Mouse (Mus musculus) forebrain, embryonic 10.5 days (tissue): ENCODE data around the gene Tmem86a. TPM values are rescaled to one million over a fixed set of nuclear protein-coding genes. Genes with fewer than 3 reads are reported as not detected.

Source experiments
- DNase-seq: peaks from one replicate; pipeline ENCODE4 v3.0.0-alpha.2; 2017; ENCODE audit warnings: low spot score; ENCODE audit errors: extremely low spot score
- H3K27ac ChIP-seq: fragments of 300-500 bp; sonication (generic); 2 replicates; pipeline ENCODE4 v1.5.1; 2016; ENCODE audit warnings: mild to moderate bottlenecking
- H3K27me3 ChIP-seq: fragments of 300-500 bp; sonication (generic); 2 replicates; pipeline ENCODE4 v1.6.1; 2016; ENCODE audit warnings: mild to moderate bottlenecking; ENCODE audit not compliant: poor library complexity, severe bottlenecking
- H3K36me3 ChIP-seq: fragments of 300-500 bp; sonication (generic); replicated peaks from 2 replicates; pipeline ENCODE4 v1.6.1; 2016; ENCODE audit warnings: mild to moderate bottlenecking, moderate library complexity
- H3K4me1 ChIP-seq: fragments of 300-500 bp; sonication (generic); 2 replicates; pipeline ENCODE4 v1.6.1; 2016
- H3K4me3 ChIP-seq: fragments of 300-500 bp; sonication (generic); 2 replicates; pipeline ENCODE4 v1.5.1; 2016; ENCODE audit warnings: mild to moderate bottlenecking, moderate library complexity
- H3K9me3 ChIP-seq: fragments of 300-500 bp; sonication (generic); 2 replicates; pipeline ENCODE4 v1.6.1; 2016; ENCODE audit warnings: mild to moderate bottlenecking, moderate library complexity
- WGBS: fragments of 180-500 bp; shearing (Covaris S2); methylation state at CpG from one replicate; pipeline ENCODE4 v1.1.7; 2016; 5-methylcytosine and 5-hydroxymethylcytosine counted together
- polyA plus RNA-seq: library from polyadenylated mRNA; unstranded; fragments of >200 nt; fragmentation: Nextera tagmentation; extraction: Ambion mirVana; gene quantifications from 2 replicates; pipeline ENCODE4 v1.2.1, GENCODE M21; 2016

The Tmem86a gene
- polyA plus RNA-seq, 1 experiment from 2014 or later, result 10.5 TPM

DNA sequence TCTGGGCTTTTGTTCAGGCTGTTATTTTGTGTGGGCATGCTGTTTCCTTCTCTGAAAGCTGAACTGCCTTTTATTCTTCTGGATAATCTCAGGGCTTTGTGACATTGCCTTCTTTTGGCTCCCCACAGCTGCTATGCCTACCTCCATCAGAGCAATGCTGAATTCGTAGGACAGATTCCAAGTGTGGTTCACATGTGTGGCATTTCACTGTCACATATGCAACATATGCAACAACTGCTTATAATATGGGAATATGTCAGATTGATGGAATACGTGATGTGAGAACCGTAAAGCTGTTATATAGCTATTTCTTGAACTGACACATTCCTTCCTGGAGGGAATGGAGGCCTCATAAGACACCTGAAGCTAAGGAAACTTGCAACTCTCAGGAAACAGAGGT is 16.5 kb downstream of the Tmem86a start:
- H3K4me1 ChIP-seq, result no peaks in the 10 kb centered on the region
- H3K27me3 ChIP-seq, result no peaks in the 10 kb centered on the region
- no peaks in the 10 kb centered on the region for H3K9me3 ChIP-seq
- no peak for DNase-seq
- H3K4me3 ChIP-seq, result no peak overlapping the region
- 83% methylated on average over 3 of the region's 3 CpGs for WGBS
- no peaks in the 10 kb centered on the region for H3K36me3 ChIP-seq
- H3K27ac ChIP-seq, result no peak overlapping the region

DNA sequence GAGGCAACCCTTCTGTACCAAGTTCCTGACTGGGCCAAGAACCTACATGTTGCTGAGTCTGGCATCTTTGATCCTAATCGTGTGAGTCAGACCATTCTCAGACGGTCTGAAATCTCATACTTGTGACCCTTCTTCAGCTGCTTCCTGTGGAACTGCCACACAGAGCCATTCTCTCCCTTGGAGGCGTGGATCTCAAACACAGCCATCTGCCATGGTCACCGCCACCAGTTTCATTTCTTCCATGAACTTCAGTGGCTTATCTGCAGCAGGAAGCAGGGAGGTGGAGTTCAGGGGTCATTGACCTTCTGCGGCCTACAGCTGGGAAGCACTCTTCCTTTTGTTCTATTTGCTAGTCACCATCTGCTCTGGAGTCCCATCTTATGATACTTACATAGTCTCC is 17.5 kb downstream of the Tmem86a start:
- H3K4me1 ChIP-seq, result no peaks in the 10 kb centered on the region
- no peak for DNase-seq
- no peak overlapping the region for H3K27ac ChIP-seq
- no peaks in the 10 kb centered on the region for H3K27me3 ChIP-seq
- H3K4me3 ChIP-seq, result no peak overlapping the region
- WGBS, result 72% methylated on average over 5 of the region's 5 CpGs
- H3K9me3 ChIP-seq, result no peaks in the 10 kb centered on the region
- no peaks in the 10 kb centered on the region for H3K36me3 ChIP-seq

DNA sequence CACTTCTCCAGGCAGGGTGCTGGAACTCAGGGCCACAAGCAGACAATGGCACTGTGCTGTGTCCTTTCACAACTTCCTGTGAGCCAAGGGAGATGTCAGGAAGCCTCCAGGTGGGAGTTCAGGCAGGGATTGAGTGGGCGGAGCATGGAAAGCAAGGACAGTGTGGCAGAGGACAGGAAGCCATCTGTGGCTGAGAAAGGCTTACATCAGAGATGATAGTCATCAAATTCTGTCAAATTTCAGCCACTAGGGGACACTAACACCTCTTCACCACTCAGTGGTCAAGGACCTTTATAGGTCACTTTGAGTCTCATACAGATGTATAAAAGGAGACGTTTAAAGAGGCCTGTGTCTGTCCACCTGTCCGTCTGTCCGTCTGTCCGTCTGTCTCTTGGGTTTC is 22.1 kb downstream of the Tmem86a start:
- 78% methylated on average over 5 of the region's 5 CpGs for WGBS
- Histone ChIP-seq H3K27me3 (no peaks in the 10 kb centered on the region), H3K4me1 (peaks cover 14% of the 10 kb centered on the region), H3K27ac (no peak overlapping the region), H3K36me3 (no peaks in the 10 kb centered on the region), H3K4me3 (no peak overlapping the region), H3K9me3 (no peaks in the 10 kb centered on the region)
- no peak for DNase-seq

DNA sequence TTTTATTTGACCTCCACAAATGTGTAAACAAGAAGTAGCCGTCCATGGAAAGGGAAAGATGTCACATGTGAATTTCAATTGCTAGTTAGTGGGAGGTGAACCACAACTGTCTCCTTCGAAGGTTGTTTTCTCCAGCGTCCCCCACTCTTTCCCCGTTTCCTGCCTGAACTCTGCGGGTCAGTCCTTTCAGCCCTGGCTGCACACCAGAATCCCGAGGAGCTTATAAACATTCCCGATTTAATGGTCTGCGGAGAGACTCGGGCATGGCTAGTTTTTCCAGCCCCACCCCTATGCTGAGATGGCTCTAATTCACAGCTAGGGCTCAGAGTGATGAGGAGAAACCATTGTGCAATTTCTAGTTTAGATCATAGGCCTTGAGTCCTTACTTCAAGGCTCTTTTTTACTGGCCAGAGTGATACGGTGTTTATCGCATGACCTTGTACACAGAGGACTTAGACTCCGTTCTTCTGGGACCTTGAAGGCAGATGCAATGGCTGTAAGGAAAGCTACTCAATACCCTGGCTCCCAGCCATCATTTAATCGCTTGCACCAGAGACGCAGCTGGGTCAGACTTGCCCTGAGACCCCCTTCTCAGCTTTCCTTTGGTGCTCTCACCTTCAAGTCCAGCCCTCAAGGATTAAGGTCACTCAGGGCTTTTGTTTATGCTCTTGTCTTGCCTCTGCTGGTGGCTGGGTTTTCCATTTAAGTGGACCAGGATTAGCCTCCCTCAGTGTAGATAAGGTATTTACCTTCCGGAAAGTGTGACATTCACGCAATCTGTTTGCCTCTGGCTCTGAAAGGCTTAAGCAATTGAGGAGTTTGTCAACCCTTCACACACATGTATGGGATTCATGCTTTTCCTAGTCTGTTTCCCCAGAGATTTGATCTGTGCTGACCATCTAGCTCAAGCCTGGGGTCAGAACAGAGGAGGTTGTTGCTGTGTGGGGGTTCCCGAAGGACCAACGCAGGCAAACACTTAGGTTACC is 23.4 kb downstream of the Tmem86a start:
- H3K9me3 ChIP-seq, result no peaks in the 10 kb centered on the region
- no peak overlapping the region for H3K27ac ChIP-seq
- no peak for DNase-seq
- no peak overlapping the region for H3K4me3 ChIP-seq
- no peaks in the 10 kb centered on the region for H3K27me3 ChIP-seq
- peaks cover 14% of the 10 kb centered on the region for H3K4me1 ChIP-seq
- H3K36me3 ChIP-seq, result no peaks in the 10 kb centered on the region
- WGBS, result 61% methylated on average over 18 of the region's 18 CpGs

DNA sequence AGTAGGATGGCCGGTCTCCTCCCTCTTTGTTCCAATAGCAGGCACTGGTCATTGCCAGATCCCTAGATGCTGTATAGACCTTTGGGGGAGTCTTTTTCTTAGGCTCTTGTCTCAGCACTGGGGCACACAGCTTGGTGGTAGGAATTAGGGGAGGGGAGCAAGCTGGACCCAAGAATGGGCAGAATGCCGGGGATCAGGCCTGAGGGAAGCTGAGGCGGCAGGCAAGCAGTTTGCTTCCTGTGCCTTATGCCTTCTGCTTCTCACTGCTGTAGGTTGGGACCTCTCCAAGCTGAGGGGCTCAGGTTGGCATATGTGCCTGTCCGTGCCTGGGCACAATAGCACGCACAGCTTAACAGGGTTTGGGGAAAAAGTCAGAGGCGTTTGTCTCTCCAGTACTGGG is 25.8 kb downstream of the Tmem86a start:
- H3K4me1 ChIP-seq, result peaks cover 14% of the 10 kb centered on the region
- DNase-seq, result no peak
- no peaks in the 10 kb centered on the region for H3K27me3 ChIP-seq
- H3K36me3 ChIP-seq, result no peaks in the 10 kb centered on the region
- WGBS, result 80% methylated on average over 6 of the region's 6 CpGs
- no peak overlapping the region for H3K27ac ChIP-seq
- H3K9me3 ChIP-seq, result no peaks in the 10 kb centered on the region
- no peak overlapping the region for H3K4me3 ChIP-seq

DNA sequence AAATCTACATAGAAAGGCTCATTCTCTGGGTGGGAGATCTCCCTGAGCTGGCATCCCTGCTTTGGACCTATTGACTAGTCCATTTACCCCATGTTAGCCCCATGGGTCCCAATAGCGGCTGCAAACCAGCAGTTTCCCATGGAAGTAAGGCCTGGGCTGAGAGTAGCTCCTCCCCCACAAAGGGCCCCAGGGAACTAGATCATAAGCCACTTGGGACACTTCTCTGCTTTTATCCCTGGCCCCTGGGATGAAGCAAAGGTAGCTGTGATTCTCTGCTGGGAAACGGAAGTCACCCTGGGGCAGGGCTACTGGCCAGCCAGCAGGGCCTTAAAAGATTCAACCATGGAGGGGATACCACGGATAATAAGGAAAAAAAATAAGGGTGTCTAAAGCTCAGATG is 26.3 kb downstream of the Tmem86a start:
- DNase-seq, result no peak
- H3K27me3 ChIP-seq, result no peaks in the 10 kb centered on the region
- WGBS, result 68% methylated on average over 3 of the region's 3 CpGs
- peaks cover 14% of the 10 kb centered on the region for H3K4me1 ChIP-seq
- no peak overlapping the region for H3K4me3 ChIP-seq
- H3K27ac ChIP-seq, result no peak overlapping the region
- H3K9me3 ChIP-seq, result no peaks in the 10 kb centered on the region
- no peaks in the 10 kb centered on the region for H3K36me3 ChIP-seq

DNA sequence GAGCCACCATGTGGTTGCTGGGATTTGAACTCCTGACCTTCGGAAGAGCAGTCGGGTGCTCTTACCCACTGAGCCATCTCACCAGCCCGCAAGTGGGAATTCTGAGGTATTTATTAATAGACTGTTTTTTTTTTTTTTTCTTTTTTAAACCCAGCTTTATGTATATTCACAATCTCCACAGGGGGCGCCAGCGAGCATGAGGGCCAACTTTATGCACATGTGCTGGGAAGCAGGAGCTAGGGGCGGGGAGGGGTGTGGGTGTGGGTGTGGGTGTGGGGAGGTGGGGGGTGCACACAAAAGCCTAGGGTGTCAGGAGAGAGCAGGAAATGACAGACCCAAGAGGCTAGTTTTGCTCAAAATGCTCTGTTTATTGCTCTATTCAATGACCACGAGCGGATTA is 27.1 kb downstream of the Tmem86a start:
- 74% methylated on average over 8 of the region's 8 CpGs for WGBS
- H3K27ac ChIP-seq, result no peak overlapping the region
- H3K4me1 ChIP-seq, result peaks cover 14% of the 10 kb centered on the region
- no peaks in the 10 kb centered on the region for H3K27me3 ChIP-seq
- no peak for DNase-seq
- no peak overlapping the region for H3K4me3 ChIP-seq
- no peaks in the 10 kb centered on the region for H3K36me3 ChIP-seq
- no peaks in the 10 kb centered on the region for H3K9me3 ChIP-seq

DNA sequence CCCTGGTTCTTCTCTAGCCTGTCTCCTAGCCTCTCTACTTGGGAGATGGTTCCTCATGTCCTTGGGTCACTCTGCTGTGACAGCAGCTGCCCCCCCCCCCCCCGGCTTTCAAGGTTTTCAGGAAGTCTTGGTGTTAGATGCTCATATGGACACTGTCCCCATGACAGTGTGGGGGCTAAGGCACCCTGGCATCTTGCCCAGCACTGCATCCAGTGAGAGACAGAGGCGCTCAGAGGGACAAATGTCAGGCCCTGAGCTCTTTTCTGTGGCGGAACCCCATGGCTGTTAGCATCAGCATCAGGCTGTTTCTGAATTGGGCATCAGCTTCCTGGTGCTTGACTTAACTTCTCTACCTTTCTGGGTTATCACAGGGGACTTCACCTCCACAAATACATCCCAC is 30.5 kb downstream of the Tmem86a start:
- Histone ChIP-seq H3K9me3 (no peaks in the 10 kb centered on the region), H3K36me3 (no peaks in the 10 kb centered on the region), H3K27me3 (no peaks in the 10 kb centered on the region), H3K27ac (no peak overlapping the region), H3K4me1 (no peaks in the 10 kb centered on the region), H3K4me3 (no peak overlapping the region)
- no peak for DNase-seq
- 85% methylated on average over 3 of the region's 3 CpGs for WGBS

DNA sequence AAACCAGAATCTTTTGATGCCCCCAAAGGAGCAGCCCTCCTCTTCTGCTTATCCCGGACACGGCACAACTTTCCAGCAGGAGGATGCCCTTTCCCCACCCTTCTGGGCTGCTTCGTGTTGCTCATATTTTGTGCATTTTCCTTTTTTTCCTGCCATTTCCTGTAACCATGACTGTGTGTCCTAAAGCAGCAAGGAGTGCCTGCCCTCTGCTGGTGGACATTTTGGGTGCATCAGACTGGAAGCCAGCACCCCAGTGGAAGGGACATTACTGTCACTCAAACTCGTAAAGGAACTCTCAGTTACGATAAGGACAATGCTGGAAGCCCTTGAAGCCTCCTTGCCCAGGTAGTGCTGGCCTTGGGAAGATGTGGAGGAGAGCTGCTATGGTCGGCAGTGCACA is 30.9 kb downstream of the Tmem86a start:
- Histone ChIP-seq H3K27me3 (no peaks in the 10 kb centered on the region), H3K36me3 (no peaks in the 10 kb centered on the region), H3K9me3 (no peaks in the 10 kb centered on the region), H3K27ac (no peak overlapping the region), H3K4me3 (no peak overlapping the region), H3K4me1 (no peaks in the 10 kb centered on the region)
- 59% methylated on average over 6 of the region's 6 CpGs for WGBS
- DNase-seq, result peak; percentile 46

DNA sequence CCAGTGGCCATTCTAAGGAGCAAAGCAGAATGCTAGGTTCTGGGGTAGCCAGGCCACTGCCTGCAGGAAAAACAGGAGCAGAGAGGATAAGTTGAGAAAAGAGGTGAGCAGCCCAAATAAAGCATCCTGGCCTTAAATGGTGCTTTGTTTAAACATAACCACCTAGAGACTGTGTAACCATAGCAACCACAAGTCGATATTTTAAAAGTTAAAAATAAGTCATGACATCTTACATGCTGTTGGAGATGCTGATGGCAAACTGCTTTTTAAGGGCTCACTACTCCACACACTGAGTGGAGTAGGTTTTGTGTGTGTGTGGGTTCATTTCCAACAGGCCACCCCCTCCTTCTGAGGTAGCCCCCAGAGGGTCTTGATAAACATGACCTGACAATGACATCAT is 34.7 kb downstream of the Tmem86a start:
- Histone ChIP-seq H3K27ac (no peak overlapping the region), H3K4me1 (no peaks in the 10 kb centered on the region), H3K4me3 (no peak overlapping the region), H3K9me3 (no peaks in the 10 kb centered on the region), H3K27me3 (no peaks in the 10 kb centered on the region), H3K36me3 (no peaks in the 10 kb centered on the region)
- WGBS, result 84% methylated on average over 1 of the region's 1 CpGs
- DNase-seq, result no peak

DNA sequence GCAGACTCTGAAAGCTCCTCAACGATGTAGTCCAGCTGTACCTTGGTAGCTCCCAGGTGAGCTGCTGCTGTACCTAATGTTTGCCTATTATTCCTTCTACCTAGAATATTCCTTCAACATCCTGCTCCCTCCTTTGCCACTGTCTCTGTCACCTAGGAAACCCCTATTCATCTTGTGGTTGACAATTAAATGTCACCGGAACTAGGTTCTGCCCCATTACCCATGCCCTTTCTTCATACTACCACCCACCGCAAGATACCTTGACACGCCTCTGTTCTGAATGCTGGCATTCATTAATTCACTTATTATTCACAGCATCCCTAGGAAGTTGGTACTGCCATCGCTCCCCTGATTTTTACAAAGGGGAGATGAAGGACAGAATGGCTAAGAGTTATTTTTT is 43.5 kb downstream of the Tmem86a start:
- Histone ChIP-seq H3K4me3 (no peak overlapping the region), H3K27ac (no peak overlapping the region), H3K9me3 (no peaks in the 10 kb centered on the region), H3K27me3 (no peaks in the 10 kb centered on the region), H3K36me3 (no peaks in the 10 kb centered on the region), H3K4me1 (no peaks in the 10 kb centered on the region)
- WGBS, result 91% methylated on average over 5 of the region's 5 CpGs
- DNase-seq, result no peak

DNA sequence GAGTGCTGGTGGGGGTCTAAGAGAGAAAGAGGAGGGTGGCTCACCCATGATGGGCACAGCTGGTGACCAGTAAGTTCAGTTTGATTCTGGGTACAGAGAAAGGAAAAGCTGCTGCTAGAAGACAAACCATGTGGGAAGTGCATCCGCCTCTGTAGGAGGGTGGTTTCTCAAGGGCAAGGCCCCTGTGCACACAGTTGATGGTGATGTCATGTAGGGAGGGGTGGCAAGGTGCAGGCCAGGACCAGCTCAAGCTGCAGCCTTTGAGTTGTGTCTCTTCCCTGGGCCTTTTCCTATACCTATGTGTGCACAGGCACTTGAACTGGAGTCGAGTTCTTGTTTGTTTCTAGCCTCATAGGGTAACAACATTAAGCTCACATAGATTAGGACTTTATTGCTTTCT is 44.6 kb downstream of the Tmem86a start:
- H3K27ac ChIP-seq, result no peak overlapping the region
- H3K27me3 ChIP-seq, result no peaks in the 10 kb centered on the region
- no peaks in the 10 kb centered on the region for H3K9me3 ChIP-seq
- no peak overlapping the region for H3K4me3 ChIP-seq
- H3K4me1 ChIP-seq, result no peaks in the 10 kb centered on the region
- H3K36me3 ChIP-seq, result no peaks in the 10 kb centered on the region
- no peak for DNase-seq
- WGBS, result 78% methylated on average over 2 of the region's 2 CpGs

DNA sequence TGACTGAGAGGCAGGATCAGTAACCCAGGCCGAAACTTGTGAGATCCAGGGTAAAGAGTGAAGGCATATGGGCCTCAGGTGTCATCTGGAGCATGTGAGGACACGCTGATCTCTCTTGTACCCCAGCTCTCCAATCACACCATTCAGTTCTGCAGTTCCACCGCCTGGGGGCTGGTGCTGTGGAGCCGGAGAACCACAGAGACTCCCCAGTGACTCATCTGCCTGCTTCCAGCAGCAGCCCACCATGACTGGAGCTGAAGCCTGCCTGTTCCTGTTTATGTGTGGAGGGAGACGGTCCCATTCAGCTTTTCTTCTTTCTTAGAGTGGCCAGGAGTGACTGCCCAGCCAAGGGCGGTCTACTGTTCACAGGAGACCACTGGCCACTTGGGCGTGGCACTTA is 47.6 kb downstream of the Tmem86a start:
- no peaks in the 10 kb centered on the region for H3K27me3 ChIP-seq
- H3K9me3 ChIP-seq, result no peaks in the 10 kb centered on the region
- H3K4me1 ChIP-seq, result no peaks in the 10 kb centered on the region
- DNase-seq, result no peak
- H3K4me3 ChIP-seq, result no peak overlapping the region
- no peaks in the 10 kb centered on the region for H3K36me3 ChIP-seq
- 63% methylated on average over 7 of the region's 7 CpGs for WGBS
- H3K27ac ChIP-seq, result no peak overlapping the region
